Mouse (Mus musculus) ovary, postnatal 36 days (tissue): ENCODE measurements around the gene Pdik1l.
A peak's percentile ranks its signal among the peaks of the same experiment; 100 is the strongest.

Experiments used
- DNase-seq: peaks from one replicate; pipeline ENCODE4 v3.0.0; 2022; ENCODE audit warnings: low spot score, mixed read lengths

The Pdik1l gene

GRCm38 (mm10) chr4:134287575-134288025, at the start of gene Pdik1l:
Gene Pdik1l (minus strand): TSS chr4:134287895.
- DNase-seq = peak; percentile 75

DNA sequence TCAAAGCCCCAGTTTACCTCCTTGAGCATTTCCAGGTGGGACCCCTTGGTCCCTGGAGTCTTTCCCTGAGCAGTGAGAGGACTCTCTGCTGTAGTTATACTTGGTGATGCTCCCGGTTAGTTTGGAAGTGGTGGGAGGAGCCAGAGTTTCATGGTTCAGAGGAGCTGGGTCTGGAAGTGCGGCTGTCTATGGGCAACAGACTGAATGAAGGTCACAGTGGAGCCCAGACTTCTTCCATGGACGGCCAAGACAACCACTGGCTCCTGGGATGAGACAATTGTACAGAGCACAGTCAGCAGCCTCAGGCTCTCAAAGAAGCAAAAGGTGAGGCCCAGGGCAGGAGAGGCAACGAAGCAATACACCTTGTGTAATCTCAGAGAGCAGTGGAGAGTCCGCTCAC, 42.6 kb upstream of the Pdik1l start:
- DNase-seq = no peak

- no peak for DNase-seq
These were observed 41.1 kb upstream of the Pdik1l start for GRCm38 (mm10) chr4:134328832-134329231.

GRCm38 (mm10) chr4:134328151-134328550, 40.5 kb upstream of the Pdik1l start:
- DNase-seq = no peak

DNA sequence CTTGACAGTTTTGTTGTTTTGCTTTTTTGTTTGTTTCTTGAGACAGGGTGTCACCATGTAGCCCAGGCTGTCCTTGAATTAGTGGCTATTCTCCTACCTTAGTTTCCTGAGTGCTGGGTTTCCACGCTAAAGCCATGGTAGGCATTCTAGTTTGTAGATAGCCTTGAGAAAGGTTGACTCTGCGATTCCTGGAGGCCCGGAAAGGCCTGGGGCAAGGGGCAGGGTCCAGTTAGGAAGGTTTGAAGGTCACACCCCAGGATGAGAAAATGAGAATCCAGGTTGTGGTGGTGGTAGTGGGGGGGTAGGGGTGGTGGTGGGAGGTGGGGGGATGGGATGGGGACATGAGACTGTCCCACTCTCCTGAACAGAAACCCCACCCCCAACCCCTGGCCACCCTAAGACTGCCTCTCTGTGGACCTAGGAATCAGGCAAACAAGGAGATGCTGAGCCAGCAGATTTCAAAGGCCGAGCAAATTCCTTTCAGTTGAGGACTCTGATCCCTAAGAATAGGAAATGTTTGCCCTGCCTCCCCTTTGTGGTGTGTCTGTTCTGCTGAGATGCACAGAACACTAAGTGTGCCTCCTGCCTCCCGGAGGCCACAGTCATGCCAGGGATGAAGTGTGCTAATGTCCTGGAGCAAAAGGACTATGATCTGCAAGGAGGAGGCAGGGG, 39.3 kb upstream of the Pdik1l start:
- DNase-seq = no peak

DNA sequence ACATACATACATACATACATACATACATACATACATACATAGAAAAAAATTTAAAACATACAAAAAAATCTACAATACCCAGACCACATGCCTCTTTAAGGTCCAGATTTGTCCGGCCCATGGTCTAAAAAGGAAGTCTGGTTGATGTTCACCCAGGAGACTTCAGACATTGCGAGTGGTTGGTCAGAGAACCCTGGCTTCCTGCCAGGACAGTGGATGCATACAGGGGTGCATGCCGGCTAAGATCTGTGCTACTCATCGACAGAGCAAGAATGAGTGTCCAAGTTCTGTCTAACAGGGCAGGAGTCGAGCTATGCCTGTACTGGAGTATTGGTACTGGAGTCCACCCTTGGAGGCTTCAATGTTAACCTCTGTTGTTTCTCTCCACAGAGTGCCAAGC, 37.0 kb upstream of the Pdik1l start:
- DNase-seq = no peak

DNA sequence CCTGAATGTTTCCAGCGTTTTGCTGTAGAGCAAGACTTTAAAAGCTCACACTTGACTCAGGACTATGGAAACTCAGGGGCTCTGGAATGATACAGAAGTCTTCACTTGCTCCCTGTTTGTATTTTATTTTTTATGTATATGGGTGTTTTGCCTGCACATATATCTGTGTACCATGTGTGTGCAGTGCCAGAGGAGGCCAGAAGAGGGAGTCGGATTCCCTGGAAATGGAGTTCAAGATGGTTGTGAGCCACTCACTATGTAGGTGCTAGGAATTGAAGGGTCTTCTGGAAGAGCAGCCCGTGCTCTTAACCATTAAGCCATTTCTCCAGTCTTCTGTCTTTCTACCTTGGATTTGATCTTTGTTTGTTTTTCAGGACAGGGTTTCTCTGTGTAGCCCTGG, 33.8 kb upstream of the Pdik1l start:
- DNase-seq = no peak

DNA sequence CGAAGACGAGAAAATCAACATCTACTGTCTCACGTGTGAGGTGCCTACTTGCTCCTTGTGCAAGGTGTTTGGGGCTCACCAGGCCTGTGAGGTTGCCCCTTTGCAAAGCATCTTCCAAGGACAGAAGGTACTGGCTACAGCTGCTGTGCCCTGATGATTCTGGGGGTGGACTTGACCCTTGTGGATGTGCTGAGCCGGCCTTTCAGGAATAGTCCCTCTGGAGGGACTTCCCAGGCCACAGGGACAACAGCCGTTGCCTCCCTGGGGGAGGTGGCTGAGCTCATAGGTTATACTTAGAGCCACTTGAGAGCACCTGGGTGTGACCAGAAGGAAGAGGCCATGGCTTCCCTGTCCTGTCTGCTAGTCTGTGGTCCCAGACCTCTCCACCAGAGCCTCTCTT, 32.0 kb upstream of the Pdik1l start:
- no peak for DNase-seq

DNA sequence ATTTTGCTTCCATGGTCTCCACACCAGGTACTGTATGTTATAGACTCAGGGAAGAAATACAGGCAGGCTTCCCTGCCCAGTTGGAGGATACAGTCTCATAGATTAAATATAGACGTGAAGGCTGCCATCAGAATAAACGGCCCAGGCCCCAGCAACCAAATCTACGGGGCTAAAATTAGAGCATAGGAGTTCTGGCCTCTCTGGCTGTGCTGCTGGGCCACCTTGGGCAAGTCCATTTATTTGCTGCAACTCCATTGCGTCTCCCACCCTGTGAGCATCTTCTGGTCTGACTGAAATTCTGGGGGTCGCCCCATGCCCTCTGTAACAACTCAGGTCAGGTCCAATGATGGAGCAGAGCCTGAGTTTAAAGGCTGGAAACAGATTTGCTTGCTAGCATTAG, 31.4 kb upstream of the Pdik1l start:
- no peak for DNase-seq

DNA sequence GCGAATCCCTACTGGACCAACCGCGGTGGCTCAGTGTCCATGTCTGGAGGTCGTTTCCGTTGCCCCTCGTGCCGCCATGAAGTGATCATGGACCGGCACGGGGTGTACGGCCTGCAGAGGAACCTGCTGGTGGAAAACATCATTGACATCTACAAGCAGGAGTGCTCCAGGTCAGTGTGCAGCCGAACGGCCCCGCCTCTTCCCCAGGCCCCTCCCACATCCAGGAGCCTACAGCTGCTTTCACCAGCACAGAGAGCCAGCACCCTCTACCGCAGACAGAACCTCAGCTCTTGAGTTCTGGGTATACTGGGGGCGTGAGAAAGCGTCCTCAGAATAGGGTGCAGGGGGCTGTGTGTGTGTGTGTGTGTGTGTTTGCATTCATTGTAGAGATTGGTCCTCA, 28.7 kb upstream of the Pdik1l start:
- no peak for DNase-seq

DNA sequence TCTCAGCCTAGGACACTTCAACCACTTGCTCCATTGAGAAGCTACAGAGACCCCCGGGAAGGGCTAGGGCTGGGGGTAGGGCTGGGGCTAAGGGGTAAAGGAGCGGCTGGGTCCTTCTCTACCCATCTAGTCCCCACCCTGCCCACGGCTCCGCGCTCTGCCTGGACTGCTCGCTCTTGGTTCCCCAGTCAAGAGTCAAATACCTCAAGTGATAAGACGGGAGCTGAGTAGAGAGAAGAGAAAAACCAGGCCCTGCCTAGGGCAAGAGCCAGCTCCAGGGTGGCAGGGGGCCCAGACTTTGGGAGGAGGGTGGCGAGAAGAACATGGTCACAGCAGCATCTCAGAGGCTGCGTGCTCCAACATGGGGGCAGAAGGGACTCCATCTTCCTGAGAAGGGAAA, 27.8 kb upstream of the Pdik1l start:
- DNase-seq = no peak

DNA sequence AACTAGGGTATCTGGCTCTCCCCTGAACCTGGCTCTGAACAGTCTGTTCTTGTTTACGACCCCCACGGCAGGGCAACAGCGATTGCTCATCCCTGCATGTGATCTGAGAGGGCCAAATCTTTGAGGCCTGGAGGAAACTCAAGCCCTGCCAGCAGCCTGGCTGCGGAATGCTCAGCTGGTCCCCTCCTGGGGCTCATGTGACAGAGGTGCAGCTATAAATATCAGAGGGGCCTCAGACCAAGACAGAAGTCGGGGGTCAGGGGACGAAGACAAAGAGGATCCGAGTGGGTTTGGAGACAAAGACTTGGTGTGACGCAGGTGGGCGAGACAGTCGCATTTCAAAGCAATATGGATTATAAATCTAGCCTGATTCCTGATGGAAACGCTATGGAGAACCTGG, 27.2 kb upstream of the Pdik1l start, which contains the start of gene Trim63:
TSS of gene Trim63 (plus strand) at position 245 of the 400 bp plus-strand sequence.
- no peak for DNase-seq

- DNase-seq = no peak
These were observed 26.5 kb upstream of the Pdik1l start for GRCm38 (mm10) chr4:134314081-134314655.

- no peak for DNase-seq
These were observed 25.2 kb upstream of the Pdik1l start for GRCm38 (mm10) chr4:134312901-134313300.

DNA sequence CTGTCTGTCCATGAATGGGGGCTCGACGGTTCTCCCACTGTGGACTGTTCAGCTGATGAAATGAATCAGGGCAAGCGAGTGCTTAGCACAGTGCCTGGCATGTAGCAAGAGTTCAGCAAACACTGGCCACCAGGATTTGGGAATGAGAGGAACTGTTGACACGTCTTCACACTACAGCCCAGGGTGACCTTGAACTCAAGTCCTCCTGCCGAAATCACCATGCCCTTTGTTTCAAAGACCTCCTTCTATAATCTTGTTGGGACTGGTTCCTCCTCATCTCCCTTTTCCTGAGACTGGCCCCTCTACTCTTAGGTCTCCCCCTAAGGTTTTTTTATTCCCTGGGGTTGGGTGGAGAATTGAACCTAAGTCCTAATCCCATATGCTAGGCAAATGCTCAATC, 24.6 kb upstream of the Pdik1l start:
- no peak for DNase-seq

DNA sequence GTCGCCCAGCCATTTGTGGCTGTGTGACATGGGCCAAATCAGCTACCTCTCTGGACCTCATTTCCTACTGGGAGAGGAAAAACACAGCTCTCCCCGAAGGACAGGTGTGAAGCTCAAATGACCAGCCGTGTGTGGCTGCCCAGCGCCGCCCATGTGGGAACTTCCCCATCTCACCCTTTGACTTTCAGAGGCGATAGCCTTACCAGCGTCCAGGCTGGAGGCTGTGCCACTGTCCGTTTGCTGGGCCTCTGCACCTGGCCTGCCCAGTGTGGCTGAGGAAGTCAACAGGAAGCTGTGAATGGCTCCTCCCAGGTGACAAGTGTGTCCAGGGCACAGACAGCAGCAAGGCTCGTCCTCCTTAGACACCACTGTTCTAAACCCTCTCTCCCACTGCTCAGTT, 24.1 kb upstream of the Pdik1l start:
- DNase-seq = no peak

- no peak for DNase-seq
These were observed 23.0 kb upstream of the Pdik1l start for GRCm38 (mm10) chr4:134310656-134311055.

DNA sequence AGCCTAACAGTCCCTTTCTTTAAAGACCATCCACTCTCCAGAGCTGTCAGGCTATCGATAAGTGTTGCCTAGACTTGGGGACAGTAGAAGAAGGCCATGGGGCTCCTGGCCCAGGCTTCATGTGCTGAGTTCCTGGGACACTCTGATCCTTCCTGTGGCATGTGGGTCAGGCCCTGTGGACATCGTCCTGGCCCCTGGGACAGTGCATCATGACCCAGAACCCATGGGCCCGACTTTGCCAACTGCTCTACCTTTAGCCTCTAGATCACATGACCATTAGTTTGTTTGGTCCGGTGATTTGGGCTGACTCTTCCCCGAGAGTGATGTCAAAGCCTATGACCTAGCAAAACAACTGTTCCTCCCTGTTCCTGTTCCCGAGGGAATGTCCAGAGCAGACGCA, 22.4 kb upstream of the Pdik1l start:
- no peak for DNase-seq

DNA sequence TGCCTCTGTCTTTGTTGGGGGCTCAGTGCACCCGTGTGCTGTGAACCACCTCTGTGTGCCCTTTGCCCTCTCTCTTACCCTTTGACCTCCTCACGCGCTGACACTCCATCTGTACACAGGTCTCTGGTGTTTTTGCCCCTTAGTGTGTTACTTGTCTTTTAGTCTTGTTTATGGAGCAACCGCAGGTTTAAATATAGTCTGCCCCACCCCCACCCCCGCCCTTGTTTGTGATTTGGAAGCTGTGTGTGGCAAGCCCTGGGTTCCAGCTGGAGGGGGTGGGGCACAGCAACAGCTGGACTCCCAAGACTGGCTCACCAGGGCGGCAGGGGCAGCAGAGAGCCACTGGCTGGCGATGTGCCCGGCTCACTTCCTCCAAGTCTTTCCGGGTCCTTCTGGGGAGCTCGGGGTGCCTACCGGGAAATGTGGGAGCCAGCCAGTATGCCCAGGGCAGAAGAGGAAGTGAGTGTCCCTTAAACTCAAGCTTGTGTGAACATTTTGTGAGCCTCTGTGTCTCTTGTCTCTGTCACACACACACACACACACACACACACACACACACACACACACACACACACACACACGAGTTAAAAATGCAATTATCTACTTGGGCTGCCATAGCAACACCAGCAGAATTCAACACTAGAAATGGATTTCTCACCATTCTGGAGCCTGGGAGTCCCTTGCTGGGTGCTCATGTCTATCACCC, 19.8 kb upstream of the Pdik1l start:
- peak; percentile 75 for DNase-seq

- no peak for DNase-seq
These were observed 19.3 kb upstream of the Pdik1l start for GRCm38 (mm10) chr4:134306963-134307362.

- DNase-seq = no peak
These were observed 14.4 kb upstream of the Pdik1l start for GRCm38 (mm10) chr4:134302084-134302483.

DNA sequence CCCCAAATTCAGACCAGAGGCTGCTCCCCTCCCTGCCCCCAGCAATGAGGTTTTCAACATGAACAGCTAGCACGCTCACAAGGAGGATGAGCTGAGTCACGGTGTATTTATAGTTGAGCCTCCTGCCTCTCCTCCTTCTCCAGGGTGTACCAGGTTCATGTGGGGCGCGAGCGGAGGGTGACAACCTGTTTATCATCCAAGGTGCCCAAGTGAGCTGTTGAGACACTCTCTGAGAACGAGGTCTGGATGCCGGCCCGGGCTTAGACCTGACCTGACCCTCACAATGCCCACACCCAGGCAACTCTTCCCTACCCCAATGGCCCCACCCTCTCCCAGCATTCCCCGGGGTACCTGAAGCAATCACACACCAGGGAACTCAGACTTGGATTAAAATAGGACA, 12.6 kb upstream of the Pdik1l start:
- no peak for DNase-seq

GRCm38 (mm10) chr4:134299498-134299810, 11.8 kb upstream of the Pdik1l start:
- DNase-seq = no peak
